Mouse (Mus musculus) heart, adult 18-20 months (tissue): ENCODE data around the gene Atrn. TPM values are rescaled to one million over a fixed set of nuclear protein-coding genes. Genes with fewer than 3 reads are reported as not detected.
"Not testable (repeated sequence)": the region's sequence is repeated elsewhere in the genome, so short reads cannot be mapped to it uniquely, and the experiment has no call there.

Experiments used
- DNase-seq, 2 experiments: peaks; one replicate each; pipeline ENCODE4 v3.0.0; 2021 to 2022; ENCODE audit warnings: mixed read lengths in 1 of 2
- total RNA-seq, 2 experiments: library from RNA; stranded (reverse); gene quantifications; 2 replicates each; pipeline ENCODE4 v1.2.3; 2021

Gene Atrn
- total RNA-seq, 2 experiments from 2014 or later = 22.3 to 24.5 TPM

DNA sequence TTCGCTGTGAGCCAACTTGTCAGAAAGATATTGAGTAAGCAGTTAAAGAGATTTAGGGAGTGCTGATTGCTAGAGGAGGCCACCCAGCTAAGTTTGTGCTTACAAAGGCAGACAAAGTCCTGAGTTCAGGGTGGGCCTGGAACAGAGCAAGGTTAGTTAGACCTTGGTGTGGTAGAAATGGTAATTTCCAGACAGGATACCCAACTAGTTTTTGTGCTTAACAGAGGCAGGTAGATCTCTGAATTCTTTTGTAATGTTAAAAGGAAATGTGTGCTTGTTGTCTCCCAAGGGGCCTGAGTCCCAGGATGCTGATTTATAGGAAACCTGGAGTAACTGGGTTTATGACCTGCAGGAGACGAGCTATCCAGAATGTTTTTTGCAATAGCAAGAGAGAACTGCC, 52.6 kb downstream of the Atrn start:
- no peak for DNase-seq

DNA sequence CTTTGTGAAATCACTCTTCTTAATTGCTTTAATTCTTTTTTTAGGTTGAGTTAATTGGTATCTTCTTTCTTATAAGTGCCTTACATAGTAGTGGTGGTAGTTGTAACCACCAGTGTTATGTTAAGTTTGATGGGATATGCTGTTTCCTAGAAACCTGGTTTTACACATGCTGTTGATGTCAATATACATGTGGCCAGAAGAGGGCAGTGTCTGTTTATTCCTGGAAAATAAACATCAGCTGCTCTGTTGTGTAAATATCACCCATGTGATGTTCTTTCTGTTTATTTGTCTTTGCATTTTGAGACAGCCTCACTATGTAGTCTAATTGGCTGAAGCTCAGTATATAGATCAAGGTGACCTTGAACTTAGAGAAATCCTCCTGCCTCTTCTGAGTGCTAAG, 55.6 kb downstream of the Atrn start:
- peak in 1 of 2 experiments; percentile 19 for DNase-seq

DNA sequence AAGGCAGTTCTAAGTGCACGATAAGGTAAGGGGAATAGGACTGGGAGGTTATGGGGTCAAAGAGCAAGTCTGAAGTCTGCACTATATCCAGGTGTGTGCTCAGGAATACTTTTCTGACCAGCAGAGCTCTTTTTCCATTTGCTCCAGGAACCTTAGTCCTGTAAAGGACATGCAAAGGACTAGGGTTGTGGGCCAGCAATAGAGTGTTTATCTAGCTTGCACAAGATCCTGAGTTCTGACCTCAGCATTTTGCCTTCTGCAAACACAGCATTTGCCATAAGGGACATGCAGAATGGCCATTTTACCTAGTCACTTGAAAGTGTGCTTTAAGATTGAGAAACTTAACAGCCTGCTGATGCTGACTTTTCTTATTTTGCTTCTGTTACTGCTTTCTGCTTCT, 58.7 kb downstream of the Atrn start:
- no peak for DNase-seq

DNA sequence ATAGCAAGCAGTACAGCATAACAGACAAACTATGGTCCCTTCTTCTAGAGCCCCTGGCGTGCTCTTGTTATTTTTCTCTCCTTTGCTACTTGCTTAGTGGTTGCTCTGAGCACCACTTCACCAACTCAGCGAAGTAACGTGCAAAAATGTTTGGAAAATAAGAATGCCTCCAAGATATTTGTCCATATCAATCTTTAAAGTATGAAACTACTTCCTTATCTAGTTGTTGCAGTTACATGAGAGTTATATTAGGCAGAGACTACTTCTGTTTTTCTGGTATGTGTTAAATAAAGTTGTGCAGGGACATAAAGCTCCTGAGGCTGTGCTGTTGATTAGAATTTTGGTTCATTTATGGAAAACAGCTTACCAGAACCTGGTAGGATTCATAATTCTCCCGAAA, 64.7 kb downstream of the Atrn start:
- no peak for DNase-seq

DNA sequence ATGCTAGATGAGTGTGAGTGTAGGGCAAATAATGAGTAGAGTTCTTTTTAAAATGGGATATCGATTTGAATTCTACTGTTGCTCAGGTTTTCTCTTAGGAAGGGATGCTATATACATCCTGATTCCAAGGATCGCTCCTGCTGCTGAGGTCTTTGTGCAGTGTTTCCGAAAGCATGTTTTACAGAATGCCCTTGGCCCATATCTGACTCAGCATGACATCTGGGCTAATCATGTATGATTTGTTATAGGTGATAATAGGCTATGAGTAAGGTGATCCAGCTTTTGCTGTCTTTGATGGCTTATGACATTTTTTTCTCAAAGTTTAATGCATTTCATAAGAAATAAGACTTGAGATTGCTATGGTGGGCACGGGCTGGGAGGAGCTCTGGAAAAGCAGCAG, 66.1 kb downstream of the Atrn start:
- DNase-seq = no peak

DNA sequence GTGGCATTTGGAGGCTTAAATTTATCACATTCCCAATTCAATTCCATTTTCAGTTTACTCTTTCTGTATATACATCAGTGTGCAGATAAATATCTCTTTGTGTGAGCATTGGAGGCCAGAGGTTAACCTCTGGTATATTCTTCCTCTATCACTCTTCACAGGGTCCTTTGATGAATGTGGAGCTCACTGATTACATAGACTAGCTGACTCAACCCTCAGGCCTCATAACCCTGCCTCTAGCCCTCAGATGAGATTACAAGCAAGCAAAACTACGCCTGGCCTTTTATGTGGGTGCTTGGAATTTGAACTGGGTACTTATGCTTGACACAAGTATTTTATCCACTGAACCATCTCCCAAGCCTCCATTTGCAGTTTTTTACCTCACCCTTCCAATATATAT, 68.6 kb downstream of the Atrn start:
- DNase-seq = no peak

DNA sequence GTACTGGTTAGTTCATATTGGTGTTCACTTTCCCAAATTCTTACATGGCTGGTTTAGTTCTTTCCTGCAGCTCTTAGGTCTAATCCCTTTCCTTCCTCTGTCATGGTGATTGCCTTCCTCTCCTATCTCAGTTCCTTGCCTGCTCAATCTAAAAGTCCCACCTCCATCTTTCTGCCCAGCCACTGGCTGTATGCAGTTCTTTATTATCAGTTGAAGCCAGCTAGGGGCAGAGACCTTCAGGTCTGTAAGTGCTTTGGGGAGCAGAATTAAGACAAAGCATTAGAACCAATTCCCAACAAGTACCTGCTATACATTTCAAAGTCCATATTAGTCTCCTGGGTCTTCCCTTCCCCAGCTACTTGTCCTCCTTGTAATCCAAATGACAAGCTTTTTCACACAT, 71.3 kb downstream of the Atrn start:
- DNase-seq = no peak

DNA sequence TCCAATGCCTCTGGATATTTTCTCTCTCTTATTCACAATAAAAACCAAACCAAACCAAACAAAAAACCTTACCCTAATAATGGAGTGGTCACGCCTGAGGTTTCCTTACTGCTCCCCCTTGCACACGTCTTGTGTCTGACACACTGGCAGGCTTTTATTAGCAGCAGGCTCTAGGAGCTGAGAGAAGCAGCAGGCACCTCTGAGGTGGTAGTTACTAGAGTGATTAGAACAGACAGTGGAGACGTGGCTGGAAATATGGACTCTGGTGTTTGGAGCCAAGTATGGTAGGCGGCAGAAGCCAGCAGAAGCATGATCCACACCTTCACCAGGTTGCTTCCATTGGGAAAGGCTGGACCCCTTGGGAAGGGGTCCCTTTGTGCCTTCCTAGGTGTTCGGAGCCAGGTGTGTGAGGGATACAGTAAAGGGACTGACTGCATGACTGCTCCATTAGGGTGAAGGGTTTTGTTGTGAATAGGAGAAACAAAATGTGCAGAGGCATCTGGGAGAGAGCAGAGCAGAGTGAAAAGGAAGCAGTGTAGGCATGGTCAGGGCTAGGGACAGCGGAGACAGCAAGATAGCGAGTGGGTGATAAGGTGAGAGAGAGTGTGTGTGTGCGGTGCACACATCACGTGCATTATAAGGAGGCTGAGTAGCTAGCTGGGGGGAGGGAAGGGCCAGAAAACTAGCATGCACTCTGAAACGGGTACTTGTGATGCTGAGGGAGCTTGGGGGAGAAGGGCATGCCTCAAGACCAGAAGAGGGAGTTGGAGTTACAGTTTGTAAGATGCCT, 72.0 kb downstream of the Atrn start:
- DNase-seq = no peak

DNA sequence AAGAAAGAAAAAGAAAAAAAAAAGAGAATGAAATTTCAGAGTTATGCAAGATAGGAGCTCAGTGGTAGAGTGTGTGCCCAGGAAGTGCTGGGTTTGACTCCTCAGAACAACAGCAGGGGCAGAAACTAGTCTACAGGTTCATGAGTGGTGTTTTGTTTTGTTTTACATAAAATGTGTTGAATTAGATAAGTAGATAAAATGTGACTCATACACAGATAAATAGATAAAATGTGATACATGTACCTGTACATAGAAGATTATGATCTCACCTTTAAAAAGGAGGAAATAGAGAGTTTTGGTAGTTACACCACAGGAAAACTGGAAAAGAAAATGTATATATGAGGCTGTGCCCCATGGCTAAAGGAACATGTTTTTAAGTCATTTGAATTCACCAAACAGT, 72.8 kb downstream of the Atrn start:
- no peak for DNase-seq

DNA sequence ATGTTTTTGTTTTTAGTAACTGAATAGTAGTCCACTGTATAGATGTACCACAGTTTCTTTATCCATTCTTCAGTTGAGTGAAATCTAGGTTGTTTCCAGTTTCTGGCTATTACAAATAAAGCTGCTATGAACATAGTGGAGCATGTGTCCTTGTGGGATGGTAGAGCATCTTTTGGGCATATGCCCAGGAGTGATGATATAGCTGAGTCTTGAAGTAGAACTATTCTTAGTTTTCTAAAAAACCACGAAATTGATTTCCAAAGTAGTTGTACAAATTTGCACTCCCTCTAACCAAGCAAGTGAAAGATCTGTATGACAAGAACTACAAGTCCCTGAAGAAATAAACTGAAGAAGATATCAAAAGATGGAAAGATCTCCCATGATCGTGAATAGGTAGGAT, 86.5 kb downstream of the Atrn start:
- DNase-seq = no peak

DNA sequence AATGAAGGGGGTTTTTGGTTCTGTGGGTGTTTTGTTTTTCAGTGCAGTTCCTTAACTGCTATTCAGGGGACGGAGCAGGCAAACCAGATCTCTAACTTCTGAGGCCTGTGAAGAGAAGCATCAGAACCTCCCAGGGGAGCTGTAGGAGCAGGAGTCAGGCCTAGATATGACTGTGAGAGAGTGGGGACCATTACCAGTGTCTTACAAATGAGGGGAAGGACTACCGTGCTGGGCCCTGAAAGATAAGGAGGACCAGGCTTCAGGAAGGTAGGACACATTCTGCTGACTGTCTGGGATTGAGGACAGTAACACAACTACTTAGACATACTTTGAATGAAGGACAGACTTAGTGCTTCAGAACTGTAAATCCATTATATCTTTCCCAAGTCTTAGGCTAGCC, 102.8 kb downstream of the Atrn start:
- no peak for DNase-seq

DNA sequence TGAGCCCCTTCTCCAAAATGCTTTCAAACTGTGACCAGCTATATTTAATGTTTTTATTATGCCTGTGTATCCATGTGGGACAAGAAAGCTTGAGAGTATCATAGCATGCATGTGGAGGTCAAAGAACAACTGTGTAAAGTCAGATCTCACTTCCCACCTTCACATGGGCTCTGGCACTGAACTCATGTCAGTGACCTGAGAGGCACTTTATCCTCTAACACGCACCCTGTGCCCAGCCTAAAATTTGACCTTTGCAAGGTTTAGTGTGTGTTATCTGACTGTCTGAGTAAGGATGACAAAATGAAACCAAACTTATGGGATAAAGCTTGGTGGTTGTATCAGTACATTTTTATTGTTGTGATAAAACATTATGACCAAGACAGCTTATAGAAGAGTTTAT, 104.3 kb downstream of the Atrn start:
- no peak for DNase-seq

DNA sequence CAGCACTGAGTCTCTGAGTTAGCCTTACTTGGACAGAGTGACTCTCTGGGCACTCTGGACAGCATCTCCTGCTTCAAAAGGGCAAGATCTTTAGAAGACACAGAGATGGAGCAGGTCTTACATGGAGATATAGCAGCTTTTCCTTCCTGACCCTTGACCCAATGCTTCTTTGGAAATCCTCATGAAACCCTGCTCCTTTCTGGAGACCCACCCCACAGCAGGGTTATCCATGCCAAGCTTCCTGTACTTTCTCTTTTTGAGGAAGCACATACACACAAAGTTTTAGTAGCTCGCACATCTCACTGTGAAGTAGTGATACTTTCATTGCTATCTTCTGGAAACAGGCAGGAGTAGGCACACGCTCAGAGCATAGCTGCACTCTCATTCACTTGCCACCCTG, 118.9 kb downstream of the Atrn start:
- no peak for DNase-seq

DNA sequence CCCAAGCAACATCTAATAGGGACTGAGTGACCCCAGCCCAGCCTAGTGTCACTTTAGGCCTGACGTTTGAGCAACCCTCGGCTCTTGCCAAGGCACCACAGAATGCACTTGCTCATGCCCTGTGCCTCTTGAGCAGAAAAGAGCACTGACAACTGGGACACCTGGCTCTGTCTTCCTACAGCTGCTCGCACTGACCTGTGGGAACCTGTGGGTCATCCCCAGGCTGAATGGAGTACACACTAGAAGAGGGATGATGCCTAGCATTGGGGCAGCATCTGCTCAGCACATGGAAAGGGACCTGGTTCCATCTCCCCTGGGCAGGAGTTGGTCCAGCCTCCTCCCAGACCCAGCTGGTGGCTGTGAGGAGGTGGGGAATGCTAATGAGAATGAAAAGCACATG, 120.6 kb downstream of the Atrn start:
- no peak for DNase-seq

DNA sequence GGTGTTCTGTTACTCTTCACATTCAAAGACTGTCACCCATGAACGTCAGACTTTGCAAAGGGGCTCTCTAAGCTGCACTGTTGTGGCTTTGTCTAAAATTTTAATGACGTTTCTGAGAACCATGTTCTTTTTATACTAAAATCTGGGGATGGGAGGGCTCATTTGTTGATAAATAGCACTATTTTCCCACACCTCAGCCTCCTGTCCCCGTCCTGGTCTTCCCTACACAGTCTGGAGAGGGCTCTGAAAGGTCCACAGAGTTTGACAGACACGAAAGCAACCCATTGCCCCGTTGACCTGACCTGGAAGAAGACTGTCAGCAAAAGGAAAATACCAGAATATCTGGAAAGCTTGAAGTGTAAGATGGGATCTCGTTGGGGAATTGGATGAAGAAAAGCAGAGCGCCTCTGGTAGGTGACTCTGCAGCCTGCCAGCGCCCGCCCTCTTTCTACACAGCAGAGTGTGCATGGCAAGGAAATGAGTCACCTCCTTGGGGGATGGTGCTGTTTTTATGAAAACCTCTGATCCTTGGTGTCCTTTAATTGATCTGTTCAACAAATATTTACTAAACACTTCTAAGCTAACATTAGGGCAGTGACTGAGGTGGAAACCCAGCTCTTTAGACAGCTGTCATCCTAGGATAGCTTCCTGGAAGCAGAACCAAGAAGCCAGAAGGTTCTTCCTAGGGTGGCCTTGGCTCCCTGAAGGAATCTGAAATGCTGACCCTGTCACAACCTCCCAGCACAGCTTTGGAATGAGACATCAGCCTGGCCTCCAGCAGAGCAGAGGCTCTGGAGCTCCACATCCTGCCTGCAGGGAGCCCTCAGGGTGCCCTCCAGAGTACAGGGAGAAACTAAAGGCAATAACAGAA, 123.0 kb downstream of the Atrn start:
- peak; percentile 30 to 52 for DNase-seq

DNA sequence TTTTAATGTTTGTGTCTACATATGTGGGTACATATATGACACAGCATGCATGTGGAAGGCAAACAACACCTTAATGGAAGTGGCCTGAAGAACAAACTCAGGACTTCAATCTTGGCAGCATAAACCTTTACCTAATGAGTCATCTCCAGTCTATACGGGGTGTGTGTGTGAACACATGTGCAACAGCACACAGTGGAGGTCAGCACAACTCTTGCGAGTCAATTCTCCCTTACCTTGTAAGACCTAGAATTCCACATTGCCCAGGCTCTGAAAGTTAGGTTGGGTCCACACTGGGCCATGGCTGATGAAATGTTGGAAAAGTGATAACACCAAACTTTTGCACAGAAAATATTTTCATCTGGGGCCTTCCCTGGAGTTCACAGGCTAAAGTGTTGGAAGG, 124.3 kb downstream of the Atrn start:
- DNase-seq = no peak

DNA sequence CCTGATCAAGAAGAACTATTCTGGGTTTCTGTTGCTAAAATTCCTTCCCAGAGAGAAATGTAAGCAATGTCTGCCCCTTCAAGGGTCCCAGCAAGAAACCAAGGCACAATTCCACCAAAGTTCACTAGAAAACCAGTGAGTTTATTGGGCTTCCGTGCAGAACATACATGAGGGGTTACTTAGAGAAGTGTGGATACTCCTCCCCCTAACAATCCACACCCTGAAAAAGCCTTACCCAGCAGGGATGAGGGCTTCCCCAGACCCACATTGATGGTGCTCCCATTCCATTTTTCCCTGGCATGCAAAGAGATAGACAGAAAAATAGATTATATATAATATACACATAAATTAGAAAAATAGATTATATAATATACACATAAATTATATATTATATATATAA, 124.7 kb downstream of the Atrn start:
- no peak for DNase-seq

DNA sequence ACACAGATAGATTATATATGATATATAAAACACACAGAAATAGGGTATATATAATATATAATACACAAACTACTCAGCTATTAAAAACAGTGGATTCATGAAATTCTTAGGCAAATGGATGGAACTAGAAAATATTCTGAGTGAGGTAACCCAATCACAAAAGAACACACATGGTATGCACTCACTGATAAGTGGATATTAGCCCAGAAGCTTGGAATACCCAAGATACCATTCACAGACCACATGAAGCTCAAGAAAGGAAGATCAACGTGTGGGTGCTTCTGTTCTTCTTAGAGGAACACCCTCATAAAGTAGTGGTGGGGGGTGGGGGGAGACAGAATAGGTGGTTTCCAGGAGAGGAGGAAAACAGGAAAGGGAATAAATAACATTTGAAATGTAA, 125.1 kb downstream of the Atrn start:
- DNase-seq = not testable (repeated sequence)

DNA sequence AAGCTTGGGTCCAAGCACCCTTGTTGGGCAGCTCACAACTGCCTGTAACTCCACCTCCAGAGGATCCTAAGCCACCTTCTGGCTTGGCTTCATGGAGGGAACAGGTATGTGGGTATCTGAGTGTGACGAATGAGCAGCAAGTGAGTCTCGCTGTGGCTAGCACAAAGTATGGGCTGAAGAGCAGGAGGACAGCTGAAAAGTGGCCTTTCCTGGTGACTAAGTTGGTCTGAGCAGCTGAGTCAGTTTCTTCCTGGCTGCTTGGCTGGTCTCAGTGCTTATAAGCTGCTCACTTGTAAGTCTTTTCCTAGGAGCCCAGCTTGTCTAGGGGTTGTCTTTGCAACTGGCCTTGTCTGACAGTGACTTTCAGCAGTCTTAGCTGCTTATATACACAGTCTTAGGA, 130.0 kb downstream of the Atrn start:
- no peak for DNase-seq

DNA sequence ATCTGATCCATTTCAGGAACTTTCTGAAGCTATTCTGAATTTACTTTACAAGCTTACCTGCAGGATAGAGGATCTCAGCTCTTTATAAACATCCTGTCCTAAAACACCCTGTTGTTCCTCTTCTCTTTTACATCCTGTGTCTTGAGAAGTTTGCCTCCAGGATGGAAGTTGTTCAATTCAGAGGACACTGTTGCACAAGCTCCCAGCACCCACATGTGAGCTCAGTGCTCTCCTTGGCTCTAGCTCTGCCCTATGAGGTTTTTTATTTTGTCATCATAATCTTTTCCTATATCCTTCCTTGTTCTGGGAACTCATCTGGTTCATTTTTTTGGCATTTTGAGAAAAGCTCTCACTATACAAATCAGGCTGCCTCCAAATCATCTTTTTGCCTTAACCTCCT, 130.5 kb downstream of the Atrn start:
- DNase-seq = no peak

DNA sequence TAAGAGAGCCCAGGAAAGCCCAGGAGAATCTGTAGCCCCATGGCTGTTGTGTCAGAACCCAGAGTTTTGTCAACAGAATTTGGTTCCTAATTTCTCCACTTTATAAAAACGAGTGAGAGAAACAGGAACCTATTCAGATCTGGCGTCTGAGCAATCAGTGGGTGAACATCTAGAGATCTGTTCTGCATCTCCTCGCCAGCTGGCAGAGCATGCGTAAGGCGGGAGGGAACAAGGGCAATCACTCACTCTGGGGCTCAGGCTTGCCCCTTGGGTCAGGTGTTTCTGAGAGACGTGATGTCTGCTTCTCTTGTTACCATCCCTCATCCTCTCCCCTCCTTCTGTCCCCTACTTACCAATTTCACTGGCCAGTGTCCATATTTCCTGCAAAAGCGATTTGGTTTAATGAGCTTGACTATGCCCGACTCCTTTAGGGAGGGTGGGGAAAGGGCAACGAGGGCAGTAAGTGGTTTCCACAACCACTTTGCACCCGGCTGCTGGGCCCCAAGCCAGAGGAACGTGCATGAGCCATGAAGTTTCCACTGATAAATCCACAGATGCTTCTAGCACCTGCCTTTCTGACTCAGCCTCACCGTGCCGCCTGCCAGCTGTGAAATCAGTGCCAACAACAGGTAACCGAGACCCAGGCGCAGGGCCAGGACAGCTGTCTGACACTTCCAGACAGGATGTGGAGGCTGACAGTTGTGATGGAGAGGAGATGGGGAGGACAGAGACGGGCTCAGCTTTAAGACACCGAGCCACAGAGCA, 131.1 kb downstream of the Atrn start:
- DNase-seq = peak; percentile 65 to 80

DNA sequence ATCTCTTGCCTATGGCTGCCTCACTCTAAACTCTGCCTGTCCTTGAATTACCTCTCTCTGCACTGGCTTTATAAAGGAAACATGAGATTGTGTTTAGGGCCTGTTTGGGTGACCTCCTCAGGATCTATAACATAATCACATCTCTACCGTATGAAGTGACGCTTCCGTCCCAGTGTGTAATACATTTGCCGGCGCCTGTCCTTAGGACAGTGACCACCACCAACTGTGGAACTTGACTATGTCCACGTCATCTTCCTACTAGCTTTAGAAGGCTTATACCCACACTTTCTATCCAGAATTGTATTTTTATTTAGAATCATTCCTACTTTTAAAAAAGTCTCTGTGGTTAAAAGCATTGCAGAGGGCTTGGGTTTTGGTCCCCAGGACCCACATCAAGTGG, 131.9 kb downstream of the Atrn start:
- DNase-seq = no peak

DNA sequence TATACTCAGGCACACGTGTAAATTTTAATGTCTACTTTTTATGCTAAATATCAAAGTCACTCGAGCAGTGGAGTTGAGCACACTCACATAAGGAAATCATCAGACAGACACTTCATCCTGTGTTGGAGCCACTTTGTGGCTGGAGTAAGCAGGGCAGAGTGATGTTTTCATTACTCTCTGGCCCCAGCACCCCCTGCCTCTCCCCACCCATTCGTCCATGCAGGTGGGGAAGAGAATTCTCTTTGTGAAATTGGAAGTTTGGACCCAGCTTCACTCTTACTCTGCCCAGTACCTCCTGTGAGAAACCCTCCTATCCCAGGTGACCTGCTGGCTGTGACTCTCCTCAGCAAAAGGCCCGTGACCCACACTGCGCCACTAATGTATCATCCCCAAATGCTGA, 132.4 kb downstream of the Atrn start:
- DNase-seq = no peak
